Mouse (Mus musculus): Measurements from ENCODE around the gene Sdccag8.
"Not testable (repeated sequence)": the region's sequence is repeated elsewhere in the genome, so short reads cannot be mapped to it uniquely, and the experiment has no call there.

Gene Sdccag8

GRCm38 (mm10) chr1:176941286-176941990 lies 127.0 kb downstream of the Sdccag8 start:
- intact Hi-C loops (cut with DNase I): not testable (repeated sequence)

- intact Hi-C loops (cut with DNase I): no loop called here
These were observed 128.7 kb downstream of the Sdccag8 start for GRCm38 (mm10) chr1:176943126-176943525.

GRCm38 (mm10) chr1:176943987-176944386 lies 129.5 kb downstream of the Sdccag8 start:
- intact Hi-C loops (cut with DNase I): no loop called here

- intact Hi-C loops (cut with DNase I): no loop called here
These were observed 130.2 kb downstream of the Sdccag8 start for GRCm38 (mm10) chr1:176944458-176945174.

- intact Hi-C loops (cut with DNase I): no loop called here
These were observed 130.7 kb downstream of the Sdccag8 start for GRCm38 (mm10) chr1:176945175-176945540.

GRCm38 (mm10) chr1:176946031-176946795 lies 131.8 kb downstream of the Sdccag8 start:
- intact Hi-C loops (cut with DNase I): no loop called here

GRCm38 (mm10) chr1:176946796-176947181 lies 132.3 kb downstream of the Sdccag8 start:
- intact Hi-C loops (cut with DNase I): no loop called here

- intact Hi-C loops (cut with DNase I): no loop called here
These were observed 134.4 kb downstream of the Sdccag8 start for GRCm38 (mm10) chr1:176948861-176949260.

GRCm38 (mm10) chr1:176949320-176949719 lies 134.9 kb downstream of the Sdccag8 start:
- intact Hi-C loops (cut with DNase I): no loop called here

GRCm38 (mm10) chr1:176950061-176950460 lies 135.6 kb downstream of the Sdccag8 start:
- intact Hi-C loops (cut with DNase I): no loop called here

- intact Hi-C loops (cut with DNase I): no loop called here
These were observed 137.4 kb downstream of the Sdccag8 start for GRCm38 (mm10) chr1:176951836-176952235.

- intact Hi-C loops (cut with DNase I): no loop called here
These were observed 143.9 kb downstream of the Sdccag8 start for GRCm38 (mm10) chr1:176958311-176958710.

GRCm38 (mm10) chr1:176961716-176962115 lies 147.3 kb downstream of the Sdccag8 start:
- intact Hi-C loops (cut with DNase I): no loop called here

- intact Hi-C loops (cut with DNase I): no loop called here
These were observed 148.4 kb downstream of the Sdccag8 start for GRCm38 (mm10) chr1:176962894-176963293.

GRCm38 (mm10) chr1:176967299-176967698 lies 152.8 kb downstream of the Sdccag8 start:
- intact Hi-C loops (cut with DNase I): no loop called here

GRCm38 (mm10) chr1:176970635-176971478 lies 156.4 kb downstream of the Sdccag8 start:
- intact Hi-C loops (cut with DNase I): no loop called here

- intact Hi-C loops (cut with DNase I): no loop called here
These were observed 157.0 kb downstream of the Sdccag8 start for GRCm38 (mm10) chr1:176971479-176971797.

GRCm38 (mm10) chr1:176973356-176974088 lies 159.1 kb downstream of the Sdccag8 start:
- intact Hi-C loops (cut with DNase I): no loop called here

- intact Hi-C loops (cut with DNase I): no loop called here
These were observed 164.8 kb downstream of the Sdccag8 start for GRCm38 (mm10) chr1:176979235-176979634.

- intact Hi-C loops (cut with DNase I): no loop called here
These were observed 165.7 kb downstream of the Sdccag8 start for GRCm38 (mm10) chr1:176980140-176980539.
